Mouse (Mus musculus) layer of hippocampus, adult 18-20 months (tissue): ENCODE results near the gene Tnk2. TPM values are rescaled to one million over a fixed set of nuclear protein-coding genes. Genes with fewer than 3 reads are reported as not detected.
A peak's percentile ranks its signal among the peaks of the same experiment; 100 is the strongest.
"Not testable (repeated sequence)": the region's sequence is repeated elsewhere in the genome, so short reads cannot be mapped to it uniquely, and the experiment has no call there.

Experiments
- DNase-seq, 2 experiments: peaks; one replicate each; pipeline ENCODE4 v3.0.0; 2022; ENCODE audit warnings: low spot score in 2 of 2
- total RNA-seq, 2 experiments: library from RNA; stranded (reverse); gene quantifications; 2 replicates each; pipeline ENCODE4 v1.2.3; 2021

The Tnk2 gene
- total RNA-seq, 2 experiments from 2014 or later, result 227 to 233 TPM

- DNase-seq, result no peak
Observed at GRCm38 (mm10) chr16:32635314-32635713, 8.4 kb upstream of the Tnk2 start.

DNA sequence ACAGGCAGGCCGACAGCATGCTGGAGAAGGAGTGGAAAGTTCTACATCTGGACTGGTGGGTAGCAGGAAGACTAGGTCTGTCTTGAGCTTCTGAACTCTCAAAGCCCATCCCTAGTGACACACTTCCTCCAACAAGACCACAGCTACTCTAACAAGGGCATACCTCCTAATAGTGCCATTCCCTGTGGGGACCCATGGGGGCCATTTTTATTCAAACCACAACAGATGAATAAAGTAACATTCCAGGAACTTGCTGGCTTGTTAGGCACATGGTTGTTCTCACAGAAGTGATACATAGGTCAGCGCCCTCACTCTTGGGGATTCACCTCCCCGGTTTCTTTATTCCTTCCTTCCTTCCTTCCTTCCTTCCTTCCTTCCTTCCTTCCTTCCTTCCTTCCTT is 7.3 kb upstream of the Tnk2 start:
- DNase-seq, result no peak

DNA sequence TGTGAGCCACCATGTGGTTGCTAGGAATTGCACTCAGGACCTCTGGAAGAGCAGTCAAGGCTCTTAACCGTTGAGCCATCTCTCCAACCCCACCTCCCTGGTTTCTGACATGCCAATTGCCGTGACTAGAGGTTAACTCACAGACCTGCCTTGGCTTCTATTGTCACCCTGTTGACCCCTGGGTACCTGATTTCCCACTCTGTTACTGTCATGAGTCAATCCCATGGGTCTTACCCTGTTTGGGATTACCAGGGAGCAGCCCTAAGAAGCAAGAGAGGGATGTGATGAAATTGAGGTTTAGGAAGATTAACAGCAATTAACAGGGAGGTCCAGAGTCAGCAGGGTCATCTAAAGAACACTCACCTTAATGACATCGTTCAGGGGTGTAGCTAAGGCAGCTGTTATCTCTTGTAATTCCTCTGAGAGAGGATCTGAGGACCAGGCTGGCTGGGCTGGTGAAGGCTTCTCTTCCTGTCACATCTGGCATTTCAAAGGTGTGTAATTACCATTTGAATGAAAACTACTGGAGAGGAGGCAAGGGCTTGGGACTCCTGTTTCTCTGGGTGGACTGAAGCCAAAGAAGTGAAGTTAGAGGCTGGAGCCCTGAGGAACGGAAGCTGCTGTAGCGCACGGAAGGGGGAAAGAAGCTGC is 6.7 kb upstream of the Tnk2 start:
- no peak for DNase-seq

DNA sequence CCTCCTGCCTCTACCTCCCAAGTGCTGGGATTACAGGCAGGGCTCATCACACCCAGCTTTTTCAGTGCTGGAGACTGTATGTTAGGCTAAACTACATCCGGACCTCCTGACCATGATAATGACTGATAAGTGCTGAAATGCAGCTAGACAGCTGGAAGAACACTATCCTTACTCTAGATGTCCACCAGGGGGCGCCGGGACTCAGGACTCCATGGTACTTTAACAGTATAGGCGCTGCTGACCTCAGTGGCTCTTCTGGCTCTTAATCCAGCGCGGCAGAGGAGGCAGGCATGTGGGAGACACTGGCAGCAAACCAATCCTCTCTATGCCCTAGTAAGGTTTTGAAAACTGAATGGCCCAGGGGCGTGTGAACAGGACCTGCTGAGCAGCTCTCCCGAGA is 5.2 kb upstream of the Tnk2 start:
- DNase-seq, result peak in 1 of 2 experiments; percentile 91

DNA sequence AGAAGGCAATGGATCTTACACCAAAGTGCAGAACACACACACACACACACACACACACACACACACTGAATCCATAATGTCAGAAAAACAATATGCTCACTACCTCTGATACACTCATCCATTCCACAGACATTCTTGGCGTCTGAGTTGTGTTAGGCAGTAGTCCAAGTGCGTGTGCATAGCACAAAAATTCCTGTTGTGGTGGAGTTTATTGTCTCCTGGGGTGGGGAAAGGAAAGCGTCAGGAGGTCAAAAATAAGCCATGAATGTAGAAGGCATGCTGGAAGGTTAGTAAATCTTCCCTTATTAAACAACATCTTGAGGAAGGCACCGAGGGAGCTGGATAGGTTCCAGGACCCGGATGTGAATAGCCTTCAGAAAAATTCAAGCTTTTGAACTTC is 3.6 kb upstream of the Tnk2 start:
- DNase-seq, result no peak

DNA sequence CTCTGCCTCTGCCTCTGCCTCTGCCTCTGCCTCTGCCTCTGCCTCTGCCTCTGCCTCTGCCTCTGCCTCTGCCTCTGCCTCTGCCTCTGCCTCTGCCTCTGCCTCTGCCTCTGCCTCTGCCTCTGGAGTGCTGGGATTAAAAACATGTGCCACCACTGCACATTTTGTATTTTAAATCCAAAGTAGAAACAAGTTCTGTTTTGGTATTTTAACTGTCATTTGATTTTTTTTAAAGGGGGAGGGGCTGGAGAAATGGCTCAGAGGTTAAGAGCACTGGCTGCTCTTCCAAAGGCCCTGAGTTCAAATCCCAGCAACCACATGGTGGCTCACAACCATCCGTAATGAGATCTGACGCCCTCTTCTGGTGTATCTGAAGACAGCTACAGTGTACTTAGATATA is 3.0 kb upstream of the Tnk2 start:
- DNase-seq, result not testable (repeated sequence)

GRCm38 (mm10) chr16:32641440-32642219 is 2.0 kb upstream of the Tnk2 start:
- no peak for DNase-seq

GRCm38 (mm10) chr16:32642280-32642679 is 1.4 kb upstream of the Tnk2 start:
- no peak for DNase-seq

DNA sequence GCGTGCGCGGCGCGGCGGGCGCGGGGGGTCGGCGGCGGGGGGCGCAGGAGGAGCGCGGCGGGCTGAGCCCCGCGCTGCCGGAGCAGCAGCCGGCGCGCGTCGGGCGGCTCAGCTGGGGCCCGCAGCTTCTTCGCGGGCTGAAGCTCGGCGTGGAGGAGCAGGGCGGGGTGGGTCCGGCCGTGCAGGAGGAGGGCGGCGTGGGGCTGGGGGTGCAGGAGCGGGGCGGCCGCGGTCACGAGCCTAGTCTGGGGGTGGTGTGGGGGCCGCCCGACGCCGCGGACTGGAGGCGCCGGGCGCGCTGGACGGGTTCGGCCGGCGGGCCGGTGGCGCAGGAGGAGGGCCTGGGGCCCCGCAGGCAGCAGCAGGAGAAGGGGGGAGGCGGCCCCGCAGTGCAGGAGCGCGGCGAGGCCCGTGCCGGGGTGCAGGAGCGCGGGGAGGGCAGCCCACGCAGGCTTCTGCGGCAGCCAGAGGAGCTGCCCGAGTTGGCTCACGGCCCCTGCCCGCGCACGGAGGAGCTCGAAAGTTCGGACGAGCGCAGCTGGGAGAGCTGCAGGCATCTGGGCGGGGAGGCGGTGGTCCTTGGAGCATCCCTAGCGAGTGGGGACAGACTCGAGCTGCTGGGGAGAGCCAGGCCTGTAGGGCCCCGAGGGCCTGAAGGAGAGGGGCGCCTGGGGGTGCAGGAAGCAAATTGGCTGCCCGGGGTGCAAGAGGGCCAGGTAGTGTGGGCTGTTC is 561 bp downstream of the Tnk2 start:
- peak in 1 of 2 experiments; percentile 62 for DNase-seq

GRCm38 (mm10) chr16:32644801-32645170 is 1.1 kb downstream of the Tnk2 start:
- peak in 1 of 2 experiments; percentile 39 for DNase-seq

DNA sequence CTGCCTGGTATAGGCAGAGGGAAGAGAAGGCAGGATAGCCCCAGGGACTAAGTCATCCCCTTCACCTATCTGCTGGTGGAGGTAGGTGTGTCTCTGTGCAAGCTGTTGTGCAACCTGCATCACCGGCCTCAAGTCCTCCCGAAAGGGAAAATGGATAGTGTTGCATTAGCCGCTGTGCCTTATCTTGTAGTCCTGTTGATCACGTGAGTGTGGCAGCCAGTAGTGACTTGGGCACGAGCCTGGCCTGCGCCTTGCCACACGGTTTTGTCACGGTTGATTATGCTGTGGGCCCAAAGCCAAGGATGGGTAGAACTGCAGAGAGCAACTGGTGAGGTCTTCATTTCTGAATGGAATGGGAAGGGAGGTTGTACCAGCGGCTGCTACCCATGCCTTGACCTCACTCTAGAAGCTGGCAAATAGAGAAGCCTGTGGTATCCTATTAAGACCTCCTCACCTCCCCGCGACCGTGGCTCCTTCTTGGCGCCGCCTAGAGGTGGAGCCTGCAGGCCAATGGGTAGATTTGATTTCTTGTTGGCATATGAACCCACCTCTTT is 1.8 kb downstream of the Tnk2 start:
- DNase-seq, result peak in 1 of 2 experiments; percentile 59

GRCm38 (mm10) chr16:32646014-32646413 is 2.3 kb downstream of the Tnk2 start:
- DNase-seq, result no peak

DNA sequence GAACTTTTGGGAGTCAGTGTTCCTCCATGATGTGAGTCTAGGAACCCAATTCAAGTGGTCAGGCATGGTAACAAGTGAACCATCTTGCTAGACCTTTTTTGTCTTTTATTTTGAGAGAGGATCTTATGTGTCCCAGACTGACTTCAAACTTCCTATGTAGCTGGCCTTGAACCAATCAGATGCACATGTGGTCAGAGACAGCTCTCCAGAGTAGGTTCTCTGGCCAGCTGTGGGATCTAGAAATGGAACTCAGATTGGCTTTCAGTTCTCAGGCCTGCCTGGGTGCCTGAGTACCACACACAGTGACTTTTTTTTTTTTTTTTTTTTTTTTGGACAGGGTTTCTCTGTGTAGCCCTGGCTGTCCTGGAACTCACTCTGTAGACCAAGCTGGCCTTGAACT is 4.0 kb downstream of the Tnk2 start:
- no peak for DNase-seq

DNA sequence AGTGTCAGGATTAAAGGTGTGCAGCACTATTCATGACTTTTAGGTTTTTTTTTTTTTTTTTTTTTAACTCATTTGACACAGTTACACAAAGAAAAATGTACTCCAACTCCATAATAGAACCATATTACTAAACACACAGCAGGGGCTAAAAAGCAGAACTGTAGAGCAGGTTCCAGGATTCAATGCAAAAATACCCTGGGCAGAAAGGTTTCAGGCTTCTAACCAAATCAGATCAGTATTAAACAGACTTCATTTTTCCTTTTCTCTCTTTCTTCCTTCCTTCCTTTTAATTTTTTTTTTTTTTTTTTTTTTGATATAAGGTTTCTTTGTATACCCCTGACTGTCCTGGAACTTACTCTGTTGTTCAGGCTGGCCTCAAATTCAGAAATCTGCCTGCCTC is 6.8 kb downstream of the Tnk2 start:
- no peak for DNase-seq

DNA sequence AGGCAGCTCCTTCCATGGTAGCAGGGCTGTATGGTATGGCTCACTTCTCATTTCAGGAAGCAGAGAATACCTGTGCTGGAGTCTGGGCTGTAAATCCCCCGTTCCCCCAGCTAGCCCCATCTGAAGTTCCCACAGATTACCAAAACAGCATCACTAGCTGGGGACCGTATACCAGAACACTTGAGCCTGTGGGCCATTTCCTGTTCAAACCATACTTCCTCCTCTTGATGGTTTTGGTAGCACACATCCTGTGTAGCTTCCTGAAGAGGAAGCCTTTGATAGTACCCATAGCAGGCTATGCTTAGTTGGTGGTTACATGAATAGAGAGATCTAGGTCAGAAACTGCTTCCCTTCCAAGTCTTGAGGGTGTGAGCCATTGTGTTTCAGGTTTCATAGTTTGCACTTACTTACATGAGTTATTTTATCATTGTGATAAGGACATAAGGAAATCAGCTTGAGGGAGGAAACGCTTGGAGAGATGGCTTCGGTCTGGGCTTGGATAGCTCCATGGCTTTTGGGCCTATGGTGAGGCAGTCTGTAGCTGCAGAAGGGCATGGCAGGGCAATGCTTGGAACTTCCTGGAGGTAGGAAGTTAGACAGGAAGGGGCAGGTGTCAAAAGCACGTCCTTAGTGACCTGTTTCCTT is 7.4 kb downstream of the Tnk2 start:
- DNase-seq, result no peak

GRCm38 (mm10) chr16:32654071-32654733 is 10.5 kb downstream of the Tnk2 start:
- no peak for DNase-seq

GRCm38 (mm10) chr16:32655534-32655933 is 11.9 kb downstream of the Tnk2 start:
- no peak for DNase-seq

GRCm38 (mm10) chr16:32656321-32656720 is 12.6 kb downstream of the Tnk2 start:
- no peak for DNase-seq

DNA sequence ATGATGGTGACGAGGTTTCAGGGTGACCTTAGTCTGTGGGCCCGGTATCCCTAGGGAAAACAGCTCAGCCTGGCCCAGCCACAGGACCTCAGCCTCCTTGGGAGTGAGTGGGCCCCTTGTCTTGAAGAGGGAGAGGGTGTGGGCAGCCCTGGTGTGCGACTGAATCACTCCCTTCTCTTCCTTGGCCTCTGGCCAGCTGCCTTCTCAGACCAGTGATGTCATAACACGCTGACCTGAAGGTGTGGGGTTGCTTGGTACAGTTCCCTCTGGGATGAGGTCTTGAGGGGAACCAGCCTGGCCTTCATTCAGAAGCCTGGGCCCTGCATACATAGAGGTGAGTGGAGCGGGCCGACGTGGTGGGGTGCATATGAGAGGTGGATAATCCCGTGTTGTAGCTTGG is 13.1 kb downstream of the Tnk2 start:
- no peak for DNase-seq

- no peak for DNase-seq
Observed at GRCm38 (mm10) chr16:32657498-32658250, 14.0 kb downstream of the Tnk2 start.
